Mouse (Mus musculus): Measurements from ENCODE around the gene Wsb1. TPM values are rescaled to one million over a fixed set of nuclear protein-coding genes. Genes with fewer than 3 reads are reported as not detected.

Wsb1 gene
- total and polyA plus RNA-seq, 3 experiments, result 84.1 to 129 (median 104) TPM

DNA sequence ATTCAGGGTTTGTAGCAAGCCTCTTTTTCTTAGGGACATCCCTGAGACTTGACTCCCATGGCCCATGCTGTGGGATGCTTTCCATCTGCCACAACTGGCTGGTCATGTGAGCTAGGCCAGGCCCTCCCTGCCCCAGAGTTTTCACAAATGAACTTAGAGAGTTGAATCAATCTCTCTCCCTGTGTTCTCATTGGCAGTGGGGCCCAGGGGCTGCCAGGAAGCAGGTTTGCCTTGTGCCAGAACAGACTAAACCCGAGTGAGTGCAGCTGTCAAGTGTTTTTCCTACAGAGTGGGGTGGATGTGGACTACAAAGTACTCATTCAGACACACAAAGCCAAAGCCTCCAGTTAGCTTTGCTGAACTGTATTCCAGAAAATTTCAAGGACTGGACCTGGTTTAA lies 12.7 kb upstream of the Wsb1 start:
- Histone ChIP-seq H3K36me3 (replicated peaks in 1 of 2; ENCODE audit: control insufficient read depth in 1 of 2, insufficient read depth in 1 of 2, low read length in 1 of 2) (no peaks in the 10 kb centered on the region), H3K9ac (ENCODE audit: insufficient read depth, low read depth) (no peak overlapping the region), H3K27ac (ENCODE audit: insufficient read depth, low read depth) (no peak overlapping the region), H3K9me3 (replicated peaks; ENCODE audit: low read length) (peaks cover 2% of the 10 kb centered on the region), H3K4me3 (replicated peaks in 1 of 3; ENCODE audit: low read depth in 2 of 3, low read length in 2 of 3, poor library complexity in 1 of 3) (no peak overlapping the region), H3K4me1 (ENCODE audit: control insufficient read depth in 1 of 2, insufficient read depth in 2 of 2) (peaks cover 0 to 7% of the 10 kb centered on the region in 2 experiments; a peak in 2 of 4 replicates), H3K79me2 (replicated peaks; ENCODE audit: control insufficient read depth, extremely low read depth, insufficient read depth, poor library complexity, severe bottlenecking) (no peaks in the 10 kb centered on the region), H3K27me3 (replicated peaks) (no peaks in the 10 kb centered on the region), H3K4me2 (ENCODE audit: insufficient read depth, low read depth, poor library complexity, severe bottlenecking) (no peak overlapping the region)
- TF ChIP-seq GABPA (IDR thresholded peaks at IDR 0.05; ENCODE audit: insufficient replicate concordance, low read depth, low read length), result no peak
- TF ChIP-seq JUND (conservative IDR thresholded peaks at IDR 0.05; ENCODE audit: low read depth, low read length), result no peak
- TF ChIP-seq ZC3H11A (IDR thresholded peaks at IDR 0.05; ENCODE audit: low read depth, low read length), result no peak
- TF ChIP-seq PAX5 (IDR thresholded peaks at IDR 0.05; ENCODE audit: low read length), result no peak
- TF ChIP-seq RCOR1 (conservative IDR thresholded peaks at IDR 0.05; ENCODE audit: low read depth, low read length), result no peak
- TF ChIP-seq UBTF (IDR thresholded peaks at IDR 0.05; ENCODE audit: low read depth, low read length), result no peak
- TF ChIP-seq IRF4 (IDR thresholded peaks at IDR 0.05; ENCODE audit: low read depth, low read length), result no peak
- TF ChIP-seq CHD1 (IDR thresholded peaks at IDR 0.05; ENCODE audit: low read depth, low read length), result no peak
- TF ChIP-seq HCFC1 (IDR thresholded peaks at IDR 0.05; ENCODE audit: low read depth, low read length), result no peak
- no peak for TF ChIP-seq CHD2 (IDR thresholded peaks at IDR 0.05; ENCODE audit: low read length)
- no peak for TF ChIP-seq SMC3 (IDR thresholded peaks at IDR 0.05; ENCODE audit: low read depth, low read length)
- TF ChIP-seq BHLHE40 (IDR thresholded peaks at IDR 0.05; ENCODE audit: low read depth, low read length), result no peak
- TF ChIP-seq NRF1 (IDR thresholded peaks at IDR 0.05; ENCODE audit: low read depth, low read length), result no peak
- no peak for TF ChIP-seq USF2 (conservative IDR thresholded peaks at IDR 0.05; ENCODE audit: low read depth, low read length)
- TF ChIP-seq ZMIZ1 (IDR thresholded peaks at IDR 0.05; ENCODE audit: low read depth, low read length), result no peak
- no peak for TF ChIP-seq KAT2A (IDR thresholded peaks at IDR 0.05; ENCODE audit: insufficient replicate concordance, low read length)
- TF ChIP-seq EP300 (IDR thresholded peaks at IDR 0.05; ENCODE audit: low read length), result no peak
- TF ChIP-seq POLR2AphosphoS2 (IDR thresholded peaks at IDR 0.05; ENCODE audit: low read depth, low read length), result no peak
- no peak for DNase-seq (ENCODE audit: extremely low read depth)
- in situ Hi-C loops (cut with MboI; ENCODE audit: low pct_ligation_motif_present, low pct_unique_long_range_greater_than_20kb, low sequenced_read_pairs), result no loop called here
- dilution Hi-C loops (cut with MboI; ENCODE audit: extremely low pct_ligation_motif_present, extremely low pct_unique_long_range_greater_than_20kb, low sequenced_read_pairs), result no loop called here

DNA sequence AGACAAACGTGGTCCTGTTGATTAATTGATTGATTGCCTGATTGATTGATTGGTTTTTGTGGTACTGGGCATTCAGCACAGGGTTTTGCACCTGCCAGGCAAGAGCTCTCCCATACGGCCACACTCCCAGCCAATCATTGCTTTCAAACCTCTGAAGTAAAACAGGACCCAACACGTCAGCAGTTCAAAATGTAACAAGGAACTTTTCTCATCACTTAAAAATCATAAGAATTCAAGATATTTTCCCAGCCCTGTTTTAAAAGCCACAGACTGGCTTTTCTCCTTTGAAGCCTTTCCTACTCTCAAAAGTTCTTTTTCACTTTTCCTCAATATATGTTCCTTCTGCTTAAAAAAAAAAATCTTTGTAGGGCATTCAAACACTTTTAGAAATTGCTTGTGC lies 9.9 kb upstream of the Wsb1 start:
- no peak overlapping the region for H3K4me2 ChIP-seq (ENCODE audit: insufficient read depth, low read depth, poor library complexity, severe bottlenecking)
- H3K27me3 ChIP-seq (replicated peaks), result no peaks in the 10 kb centered on the region
- no peak overlapping the region for H3K9ac ChIP-seq (ENCODE audit: insufficient read depth, low read depth)
- TF ChIP-seq MEF2A (IDR thresholded peaks at IDR 0.05; ENCODE audit: borderline replicate concordance, low read depth, low read length) (no peak), RCOR1 (conservative IDR thresholded peaks at IDR 0.05; ENCODE audit: low read depth, low read length) (no peak), MXI1 (IDR thresholded peaks at IDR 0.05; ENCODE audit: low read depth, low read length) (no peak), NRF1 (IDR thresholded peaks at IDR 0.05; ENCODE audit: low read depth, low read length) (no peak), ELF1 (IDR thresholded peaks at IDR 0.05; ENCODE audit: low read depth, low read length) (no peak), E2F4 (IDR thresholded peaks at IDR 0.05; ENCODE audit: insufficient replicate concordance, low read depth, low read length) (no peak), MAFK (IDR thresholded peaks at IDR 0.05; ENCODE audit: insufficient replicate concordance, low read length) (no peak), GABPA (IDR thresholded peaks at IDR 0.05; ENCODE audit: insufficient replicate concordance, low read depth, low read length) (no peak), CHD2 (IDR thresholded peaks at IDR 0.05; ENCODE audit: low read length) (no peak), ZC3H11A (IDR thresholded peaks at IDR 0.05; ENCODE audit: low read depth, low read length) (no peak), RAD21 (IDR thresholded peaks at IDR 0.05; ENCODE audit: low read depth, low read length) (no peak), MYC (IDR thresholded peaks at IDR 0.05; ENCODE audit: low read depth, low read length) (no peak), EP300 (IDR thresholded peaks at IDR 0.05; ENCODE audit: low read length) (no peak)
- H3K4me3 ChIP-seq (replicated peaks in 1 of 3; ENCODE audit: low read depth in 2 of 3, low read length in 2 of 3, poor library complexity in 1 of 3), result no peak overlapping the region
- peaks cover 0 to 7% of the 10 kb centered on the region in 2 experiments; a peak in 2 of 4 replicates for H3K4me1 ChIP-seq (ENCODE audit: control insufficient read depth in 1 of 2, insufficient read depth in 2 of 2)
- H3K27ac ChIP-seq (ENCODE audit: insufficient read depth, low read depth), result no peak overlapping the region
- no peak for DNase-seq (ENCODE audit: extremely low read depth)
- H3K79me2 ChIP-seq (replicated peaks; ENCODE audit: control insufficient read depth, extremely low read depth, insufficient read depth, poor library complexity, severe bottlenecking), result no peaks in the 10 kb centered on the region
- dilution Hi-C loops (cut with MboI; ENCODE audit: extremely low pct_ligation_motif_present, extremely low pct_unique_long_range_greater_than_20kb, low sequenced_read_pairs) (no loop called here), in situ Hi-C loops (cut with MboI; ENCODE audit: low pct_ligation_motif_present, low pct_unique_long_range_greater_than_20kb, low sequenced_read_pairs) (no loop called here)
- no peaks in the 10 kb centered on the region for H3K36me3 ChIP-seq (replicated peaks in 1 of 2; ENCODE audit: control insufficient read depth in 1 of 2, insufficient read depth in 1 of 2, low read length in 1 of 2)
- peaks cover 7% of the 10 kb centered on the region for H3K9me3 ChIP-seq (replicated peaks; ENCODE audit: low read length)
